Mouse (Mus musculus): ENCODE results near the gene 1110051M20Rik. TPM values are rescaled to one million over a fixed set of nuclear protein-coding genes. Genes with fewer than 3 reads are reported as not detected.

1110051M20Rik gene
- polyA plus RNA-seq, 1 experiment = 10.3 TPM

- Histone ChIP-seq H3K27me3 (ENCODE audit: control insufficient read depth, insufficient read depth, low read length) (no peaks in the 10 kb centered on the region), H3K36me3 (ENCODE audit: control insufficient read depth, insufficient read depth, low read length) (no peaks in the 10 kb centered on the region), H3K4me1 (replicated peaks; ENCODE audit: control insufficient read depth, insufficient read depth, low read length) (no peaks in the 10 kb centered on the region), H3K4me3 (ENCODE audit: control insufficient read depth, insufficient read depth, low read length) (no peak overlapping the region), H3K27ac (ENCODE audit: control insufficient read depth, insufficient read depth, low read length) (no peak overlapping the region; the same call in 1 of the 2 replicates)
- DNase-seq = no peak
- WGBS = 91% methylated on average over 3 of the region's 3 CpGs
- TF ChIP-seq CTCF (IDR thresholded peaks at IDR 0.05; ENCODE audit: borderline replicate concordance, control insufficient read depth, extremely low read depth, insufficient read depth, low read length, poor library complexity) (no peak), POLR2A (IDR thresholded peaks at IDR 0.05; ENCODE audit: control insufficient read depth, extremely low read depth, insufficient read depth, low read length, poor library complexity) (no peak)
Observed at GRCm38 (mm10) chr2:91353854-91354253, 90.7 kb downstream of the 1110051M20Rik start.

GRCm38 (mm10) chr2:91351841-91352240 lies 92.7 kb downstream of the 1110051M20Rik start:
- TF ChIP-seq CTCF (IDR thresholded peaks at IDR 0.05; ENCODE audit: borderline replicate concordance, control insufficient read depth, extremely low read depth, insufficient read depth, low read length, poor library complexity) (no peak), POLR2A (IDR thresholded peaks at IDR 0.05; ENCODE audit: control insufficient read depth, extremely low read depth, insufficient read depth, low read length, poor library complexity) (no peak)
- H3K36me3 ChIP-seq (ENCODE audit: control insufficient read depth, insufficient read depth, low read length) = no peaks in the 10 kb centered on the region
- no peaks in the 10 kb centered on the region for H3K4me1 ChIP-seq (replicated peaks; ENCODE audit: control insufficient read depth, insufficient read depth, low read length)
- no peak overlapping the region for H3K4me3 ChIP-seq (ENCODE audit: control insufficient read depth, insufficient read depth, low read length)
- H3K27ac ChIP-seq (ENCODE audit: control insufficient read depth, insufficient read depth, low read length) = no peak overlapping the region
- no peak for DNase-seq
- H3K27me3 ChIP-seq (ENCODE audit: control insufficient read depth, insufficient read depth, low read length) = no peaks in the 10 kb centered on the region

GRCm38 (mm10) chr2:91349974-91350457 lies 94.5 kb downstream of the 1110051M20Rik start:
- DNase-seq = no peak
- no peak for TF ChIP-seq CTCF (IDR thresholded peaks at IDR 0.05; ENCODE audit: borderline replicate concordance, control insufficient read depth, extremely low read depth, insufficient read depth, low read length, poor library complexity)
- TF ChIP-seq POLR2A (IDR thresholded peaks at IDR 0.05; ENCODE audit: control insufficient read depth, extremely low read depth, insufficient read depth, low read length, poor library complexity) = no peak
- Histone ChIP-seq H3K4me1 (replicated peaks; ENCODE audit: control insufficient read depth, insufficient read depth, low read length) (no peaks in the 10 kb centered on the region), H3K36me3 (ENCODE audit: control insufficient read depth, insufficient read depth, low read length) (no peaks in the 10 kb centered on the region), H3K27ac (ENCODE audit: control insufficient read depth, insufficient read depth, low read length) (no peak overlapping the region), H3K27me3 (ENCODE audit: control insufficient read depth, insufficient read depth, low read length) (no peaks in the 10 kb centered on the region), H3K4me3 (ENCODE audit: control insufficient read depth, insufficient read depth, low read length) (no peak overlapping the region)
- 96% methylated on average over 6 of the region's 6 CpGs for WGBS

GRCm38 (mm10) chr2:91348936-91349335 lies 95.6 kb downstream of the 1110051M20Rik start:
- H3K4me3 ChIP-seq (ENCODE audit: control insufficient read depth, insufficient read depth, low read length) = no peak overlapping the region
- over 99% methylated on average over 4 of the region's 4 CpGs for WGBS

GRCm38 (mm10) chr2:91345644-91346043 lies 98.9 kb downstream of the 1110051M20Rik start:
- DNase-seq = no peak
- WGBS = 93% methylated on average over 1 of the region's 1 CpGs
- H3K27ac ChIP-seq (ENCODE audit: control insufficient read depth, insufficient read depth, low read length) = no peak overlapping the region
- TF ChIP-seq POLR2A (IDR thresholded peaks at IDR 0.05; ENCODE audit: control insufficient read depth, extremely low read depth, insufficient read depth, low read length, poor library complexity) (no peak), CTCF (IDR thresholded peaks at IDR 0.05; ENCODE audit: borderline replicate concordance, control insufficient read depth, extremely low read depth, insufficient read depth, low read length, poor library complexity) (no peak)
- no peak overlapping the region for H3K4me3 ChIP-seq (ENCODE audit: control insufficient read depth, insufficient read depth, low read length)
- H3K4me1 ChIP-seq (replicated peaks; ENCODE audit: control insufficient read depth, insufficient read depth, low read length) = no peaks in the 10 kb centered on the region
- no peaks in the 10 kb centered on the region for H3K36me3 ChIP-seq (ENCODE audit: control insufficient read depth, insufficient read depth, low read length)
- H3K27me3 ChIP-seq (ENCODE audit: control insufficient read depth, insufficient read depth, low read length) = no peaks in the 10 kb centered on the region

More at GRCm38 (mm10) chr2:91348936-91349335, 95.6 kb downstream of the 1110051M20Rik start:
- H3K4me1 ChIP-seq (replicated peaks; ENCODE audit: control insufficient read depth, insufficient read depth, low read length) = no peaks in the 10 kb centered on the region
- no peaks in the 10 kb centered on the region for H3K36me3 ChIP-seq (ENCODE audit: control insufficient read depth, insufficient read depth, low read length)
- no peak for DNase-seq
- H3K27me3 ChIP-seq (ENCODE audit: control insufficient read depth, insufficient read depth, low read length) = no peaks in the 10 kb centered on the region
- no peak overlapping the region for H3K27ac ChIP-seq (ENCODE audit: control insufficient read depth, insufficient read depth, low read length)
- TF ChIP-seq CTCF (IDR thresholded peaks at IDR 0.05; ENCODE audit: borderline replicate concordance, control insufficient read depth, extremely low read depth, insufficient read depth, low read length, poor library complexity) (no peak), POLR2A (IDR thresholded peaks at IDR 0.05; ENCODE audit: control insufficient read depth, extremely low read depth, insufficient read depth, low read length, poor library complexity) (no peak)

GRCm38 (mm10) chr2:91339591-91339990 lies 104.9 kb downstream of the 1110051M20Rik start:
- H3K4me1 ChIP-seq (replicated peaks; ENCODE audit: control insufficient read depth, insufficient read depth, low read length) = no peaks in the 10 kb centered on the region
- no peaks in the 10 kb centered on the region for H3K36me3 ChIP-seq (ENCODE audit: control insufficient read depth, insufficient read depth, low read length)
- no peak for DNase-seq
- H3K27me3 ChIP-seq (ENCODE audit: control insufficient read depth, insufficient read depth, low read length) = no peaks in the 10 kb centered on the region
- H3K27ac ChIP-seq (ENCODE audit: control insufficient read depth, insufficient read depth, low read length) = no peak overlapping the region
- no peak overlapping the region for H3K4me3 ChIP-seq (ENCODE audit: control insufficient read depth, insufficient read depth, low read length)
- WGBS = 96% methylated on average over 2 of the region's 2 CpGs
- TF ChIP-seq POLR2A (IDR thresholded peaks at IDR 0.05; ENCODE audit: control insufficient read depth, extremely low read depth, insufficient read depth, low read length, poor library complexity) = no peak
- no peak for TF ChIP-seq CTCF (IDR thresholded peaks at IDR 0.05; ENCODE audit: borderline replicate concordance, control insufficient read depth, extremely low read depth, insufficient read depth, low read length, poor library complexity)

- H3K36me3 ChIP-seq (ENCODE audit: control insufficient read depth, insufficient read depth, low read length) = no peaks in the 10 kb centered on the region
- TF ChIP-seq POLR2A (IDR thresholded peaks at IDR 0.05; ENCODE audit: control insufficient read depth, extremely low read depth, insufficient read depth, low read length, poor library complexity) = no peak
- no peak for TF ChIP-seq CTCF (IDR thresholded peaks at IDR 0.05; ENCODE audit: borderline replicate concordance, control insufficient read depth, extremely low read depth, insufficient read depth, low read length, poor library complexity)
- H3K4me1 ChIP-seq (replicated peaks; ENCODE audit: control insufficient read depth, insufficient read depth, low read length) = no peaks in the 10 kb centered on the region
- no peak overlapping the region for H3K4me3 ChIP-seq (ENCODE audit: control insufficient read depth, insufficient read depth, low read length)
- DNase-seq = no peak
- H3K27ac ChIP-seq (ENCODE audit: control insufficient read depth, insufficient read depth, low read length) = no peak overlapping the region
- no peaks in the 10 kb centered on the region for H3K27me3 ChIP-seq (ENCODE audit: control insufficient read depth, insufficient read depth, low read length)
- 85% methylated on average over 4 of the region's 4 CpGs for WGBS
Observed at GRCm38 (mm10) chr2:91335128-91335527, 109.4 kb downstream of the 1110051M20Rik start.
